Mouse (Mus musculus): ENCODE measurements around the gene Shmt2. TPM values are rescaled to one million over a fixed set of nuclear protein-coding genes. Genes with fewer than 3 reads are reported as not detected.

Gene Shmt2
- total RNA-seq, 2 experiments from 2014 or later, result 39.3 to 44.7 TPM

DNA sequence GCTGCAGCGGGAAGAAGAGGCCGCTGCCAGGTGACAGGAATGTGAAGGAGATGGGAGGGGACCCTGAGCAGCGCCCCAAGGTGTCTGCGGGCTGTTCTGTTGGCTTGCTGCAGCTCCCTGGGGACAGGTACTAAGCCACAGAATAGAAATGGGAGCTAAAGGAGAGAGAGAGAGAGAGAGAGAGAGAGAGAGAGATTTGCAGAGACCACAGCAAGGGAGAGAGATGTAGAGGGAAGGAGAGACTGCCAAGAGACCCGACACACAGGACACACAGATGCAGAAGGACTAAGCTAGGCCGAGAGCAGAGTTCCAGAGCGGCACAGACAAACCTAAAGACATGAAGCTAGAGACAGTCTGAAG is 10.0 kb downstream of the Shmt2 start:
- no peak for DNase-seq

GRCm38 (mm10) chr10:127511634-127512306 is 10.5 kb downstream of the Shmt2 start:
- no peak for DNase-seq

DNA sequence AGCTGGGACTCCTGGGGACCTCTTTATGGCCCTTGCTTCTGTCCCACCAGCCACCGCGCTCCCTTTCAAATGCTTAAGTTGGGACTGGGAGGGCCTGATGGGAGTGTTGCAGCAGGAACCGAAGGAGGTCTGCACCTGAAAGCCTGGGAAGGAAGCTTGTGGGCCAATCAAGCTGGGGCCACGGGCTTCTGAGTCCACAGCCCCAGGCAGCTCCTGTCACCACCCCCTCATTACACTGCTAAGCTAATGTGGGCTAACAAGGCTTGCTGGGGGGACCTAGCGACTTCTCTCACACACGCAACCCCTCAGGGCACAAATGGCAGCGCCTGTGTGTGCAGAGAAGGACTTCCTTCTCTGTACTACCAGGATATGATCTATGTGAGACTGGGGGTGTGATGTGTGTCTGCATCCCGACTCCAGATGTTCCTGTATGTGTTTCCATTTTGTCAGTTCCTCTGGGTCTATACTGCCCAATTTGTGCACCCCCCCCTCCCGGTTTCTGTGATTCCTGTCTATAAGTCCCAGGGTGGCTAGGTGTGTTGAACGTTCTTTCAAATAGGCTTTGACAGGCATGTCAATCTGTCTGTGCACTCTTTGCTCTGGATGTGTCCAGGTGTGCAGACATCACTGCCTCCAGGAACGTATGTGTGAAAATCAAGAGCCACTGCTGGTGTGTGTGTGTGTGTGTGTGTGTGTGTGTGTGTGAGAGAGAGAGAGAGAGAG is 11.2 kb downstream of the Shmt2 start:
- no peak for DNase-seq

GRCm38 (mm10) chr10:127509837-127510701 is 12.2 kb downstream of the Shmt2 start:
- DNase-seq, result no peak

DNA sequence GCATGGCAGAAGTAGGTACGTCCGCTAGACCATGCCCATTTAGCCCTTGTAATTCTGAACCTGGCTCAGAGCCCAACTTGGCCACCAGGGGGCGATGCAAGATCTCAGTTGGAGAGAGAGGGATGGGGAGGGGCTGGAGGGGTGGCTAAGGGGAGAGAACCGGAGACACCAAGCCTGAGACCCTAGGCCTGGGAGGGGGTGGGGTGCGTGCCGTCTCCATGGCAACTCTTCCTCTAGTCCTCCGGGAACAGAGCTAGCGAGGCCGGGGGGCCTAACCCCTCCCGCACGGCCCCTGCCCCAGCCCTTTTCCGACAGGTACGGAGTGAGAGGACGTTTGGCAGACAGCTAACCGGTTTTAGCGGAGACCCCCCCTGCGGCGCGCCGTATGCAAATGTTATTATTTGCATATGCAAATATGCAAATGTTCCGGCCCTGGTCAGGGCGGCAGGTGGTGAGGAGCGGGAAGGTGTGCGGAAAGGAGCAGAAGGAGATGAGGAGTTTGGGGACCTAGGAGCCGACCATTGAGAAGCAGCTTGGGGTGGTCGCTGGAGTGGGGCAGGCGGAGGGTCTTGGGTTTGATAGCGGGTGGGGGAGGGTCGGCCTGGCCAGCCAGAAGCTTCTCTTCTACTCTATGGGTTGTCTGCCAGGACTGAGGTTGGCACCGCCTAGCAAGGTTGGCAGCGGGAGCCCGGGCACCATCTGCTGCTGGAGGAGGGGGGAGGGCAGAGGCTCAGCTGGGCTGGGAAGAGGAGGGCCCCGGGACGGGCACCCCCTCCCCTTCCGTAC is 13.0 kb downstream of the Shmt2 start:
- DNase-seq, result peak; percentile 76 to 90

- DNase-seq, result peak; percentile 47 to 69
These were observed 14.0 kb downstream of the Shmt2 start for GRCm38 (mm10) chr10:127508239-127508638.

GRCm38 (mm10) chr10:127500894-127501893 is 21.1 kb downstream of the Shmt2 start, which contains the start of gene Stac3:
TSS of gene Stac3 (plus strand) at chr10:127501686.
- DNase-seq, result no peak

- no peak for DNase-seq
These were observed 22.2 kb downstream of the Shmt2 start for GRCm38 (mm10) chr10:127500042-127500441.

GRCm38 (mm10) chr10:127499516-127499915 is 22.7 kb downstream of the Shmt2 start:
- no peak for DNase-seq

DNA sequence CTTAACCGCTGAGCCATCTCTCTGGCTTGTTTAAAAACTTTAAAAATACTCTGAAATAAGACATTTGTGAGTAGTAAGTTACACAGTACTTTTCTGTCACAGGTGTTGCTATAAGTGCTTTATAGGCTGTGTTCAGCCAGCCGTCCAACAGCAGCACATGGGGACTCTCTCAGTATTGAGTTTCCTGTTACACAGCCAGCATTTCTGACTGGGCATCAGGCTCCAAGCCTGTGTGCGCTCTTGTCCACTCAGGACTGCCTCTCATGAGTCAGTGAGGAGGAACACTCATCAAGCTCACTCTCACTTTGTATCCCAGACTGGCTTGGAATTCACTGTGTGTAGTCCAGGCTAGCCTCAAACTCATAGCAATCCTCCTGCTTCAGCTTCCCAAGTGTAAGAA is 26.1 kb downstream of the Shmt2 start:
- no peak for DNase-seq

- DNase-seq, result no peak
These were observed 30.1 kb downstream of the Shmt2 start for GRCm38 (mm10) chr10:127492118-127492517.

GRCm38 (mm10) chr10:127491128-127491512 is 31.1 kb downstream of the Shmt2 start:
- DNase-seq, result no peak

DNA sequence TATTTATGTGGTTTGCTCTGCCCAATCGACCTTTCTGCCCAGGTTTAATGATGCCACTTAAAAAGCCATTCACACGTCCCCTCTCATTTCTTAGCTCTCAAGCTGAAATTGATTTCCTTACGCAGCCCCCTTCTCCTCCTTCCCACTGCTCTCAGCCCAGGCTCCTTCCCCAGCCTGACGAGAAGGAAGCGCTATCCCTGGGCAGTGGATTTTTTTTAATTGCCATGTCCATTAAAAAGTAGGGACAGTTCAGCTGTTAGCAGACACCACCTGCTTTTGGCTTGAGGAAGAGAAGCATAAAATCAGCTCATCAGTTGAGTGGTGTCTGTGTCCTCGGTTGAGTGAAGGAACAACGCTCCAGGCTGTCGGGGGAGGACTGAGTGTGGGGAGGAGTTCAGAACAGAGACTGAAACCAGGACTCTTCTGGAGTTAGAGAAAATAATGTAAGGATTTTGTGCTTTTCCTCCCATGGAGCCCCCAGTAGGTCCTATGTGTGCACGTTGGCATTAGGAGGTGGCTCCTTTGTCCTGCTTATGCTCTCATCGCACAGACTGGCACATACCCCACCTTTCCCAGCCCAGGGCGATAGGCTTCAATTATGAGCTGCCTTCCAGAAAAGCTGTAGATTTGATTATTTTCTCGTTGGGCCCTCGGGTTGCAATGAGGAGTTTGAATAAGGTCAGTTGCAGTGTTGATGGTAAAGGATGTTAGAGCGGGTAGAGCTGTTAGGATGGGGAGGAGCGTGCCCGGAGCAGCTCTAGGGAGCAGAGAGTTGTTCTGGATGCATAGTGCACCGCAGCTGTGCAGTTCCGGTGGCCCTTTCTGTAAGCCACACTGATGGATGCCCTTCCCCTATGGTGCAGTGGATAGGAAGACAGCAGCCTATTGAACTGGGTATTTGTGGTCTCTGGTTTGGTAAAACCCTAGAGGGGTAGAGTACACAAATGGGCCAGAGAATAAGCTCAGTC is 31.8 kb downstream of the Shmt2 start:
- DNase-seq, result no peak

DNA sequence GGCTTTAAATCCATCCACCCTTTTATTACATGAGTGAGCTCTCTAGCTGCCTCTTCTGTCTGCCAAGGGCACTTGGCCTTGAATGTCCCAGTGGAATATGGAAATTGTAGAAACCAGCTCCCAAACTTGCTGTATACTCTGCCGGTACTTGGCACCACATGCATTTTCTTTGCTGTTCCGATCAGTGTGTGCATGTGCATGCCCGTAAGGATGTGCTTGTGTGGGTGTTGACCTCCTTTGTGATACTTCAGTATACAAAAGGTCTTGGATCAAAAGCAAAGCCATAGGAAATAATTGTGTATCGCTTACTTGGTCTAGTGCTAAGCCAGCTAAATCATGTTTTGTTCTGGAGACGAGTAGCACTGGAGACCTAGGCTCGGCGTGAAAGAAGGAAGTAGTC is 33.4 kb downstream of the Shmt2 start:
- DNase-seq, result no peak

GRCm38 (mm10) chr10:127485235-127485634 is 37.0 kb downstream of the Shmt2 start:
- no peak for DNase-seq

DNA sequence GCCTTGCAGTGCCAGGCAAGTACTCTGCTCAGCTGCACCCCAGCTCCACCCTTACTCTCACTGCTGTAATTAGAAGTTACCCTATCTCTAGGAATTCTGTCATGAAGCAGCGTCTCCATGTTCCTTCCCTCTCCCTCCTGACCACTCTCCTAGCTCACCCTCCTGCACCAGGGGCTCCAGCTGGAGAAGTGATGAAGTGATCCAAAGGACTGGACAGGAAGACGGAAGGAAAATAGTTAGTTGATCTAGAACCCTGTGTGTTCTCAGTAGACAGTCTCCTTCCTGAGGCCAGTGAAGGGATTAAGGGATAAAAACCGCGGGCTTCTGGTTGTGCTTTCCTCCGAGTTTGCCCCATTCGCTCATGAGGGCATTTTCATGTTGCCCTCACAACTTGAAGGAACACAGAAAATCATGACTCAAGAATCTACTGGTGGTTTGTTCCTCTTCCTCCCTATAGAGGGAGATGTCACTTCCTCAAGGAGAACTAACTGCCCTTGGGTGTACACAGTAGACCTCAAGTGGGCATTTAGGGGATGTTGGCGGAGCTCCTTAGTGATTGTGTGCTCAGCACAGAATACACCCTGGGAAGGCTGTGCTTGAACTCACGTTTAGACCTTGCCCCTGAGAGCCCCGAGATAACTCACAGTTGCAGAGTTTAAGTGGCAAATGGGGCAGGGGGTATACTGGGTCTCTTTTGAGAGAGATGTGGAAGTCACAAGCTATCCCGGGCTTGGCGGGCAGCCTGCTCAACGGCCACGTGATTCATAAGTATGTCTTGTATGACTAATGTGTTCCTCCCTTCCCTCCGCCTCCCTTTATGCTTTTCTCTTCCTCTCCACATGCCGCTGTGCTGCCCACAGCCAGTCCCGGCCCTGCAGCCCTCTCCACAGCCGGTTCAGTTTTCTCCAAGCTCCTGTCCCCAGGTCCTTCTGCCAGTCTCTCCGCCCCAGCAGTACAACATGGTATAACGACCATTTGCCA is 41.1 kb downstream of the Shmt2 start:
- peak; percentile 51 to 74 for DNase-seq

GRCm38 (mm10) chr10:127479131-127479530 is 43.1 kb downstream of the Shmt2 start:
- DNase-seq, result peak; percentile 15 to 57

DNA sequence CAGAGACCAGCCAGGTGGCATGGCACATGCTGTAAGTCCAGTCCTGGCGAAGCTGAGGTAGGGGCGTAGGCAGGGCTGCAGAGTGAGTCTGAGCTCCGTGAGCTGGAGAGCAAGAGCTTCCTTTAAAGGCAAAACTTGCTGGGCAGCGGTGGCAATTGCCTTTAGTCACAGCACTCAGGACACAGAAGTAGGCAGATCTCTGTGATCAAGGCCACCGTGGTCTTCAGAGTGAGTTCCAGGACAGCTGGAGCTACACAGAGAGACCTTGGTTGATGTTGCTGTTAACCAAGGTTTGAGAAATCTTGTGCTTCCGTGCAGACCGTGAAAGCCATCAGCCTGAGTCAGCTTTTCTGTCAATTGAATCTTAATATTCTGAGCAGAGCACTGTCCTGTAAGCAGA is 44.9 kb downstream of the Shmt2 start:
- DNase-seq, result no peak
